In genomic region chr3:37204556-37204955, GRCm38 (mm10) we compare ENCODE assay signal across 9 mouse cellular contexts. TPM values are rescaled to one million over a fixed set of nuclear protein-coding genes. Genes with fewer than 3 reads are reported as not detected.
DNase-seq lines count a peak whose midpoint lies in the region; ATAC-seq and TF ChIP-seq lines count a peak whose summit lies in the region.
"Had no signal": no experiment of that assay in that cellular context is flagged by ENCODE, and none has a peak within 500 bp of the region (broad histone marks: within the 10 kb centered on the region; RNA-seq: fewer than 3 reads in every experiment).

No protein-coding gene starts in this region.

- no peak for ATAC-seq in heart, embryonic 12.5 days (ENCODE audit: insufficient number of reproducible peaks, low FRiP score)

- no peaks in the 10 kb centered on the region for H3K79me2 ChIP-seq in CH12.LX (replicated peaks; ENCODE audit: control insufficient read depth, extremely low read depth, insufficient read depth, poor library complexity, severe bottlenecking)

- H3K4me3 ChIP-seq in gastrocnemius, adult 2 months, result peak overlapping the region; percentile 74
- H3K4me3 ChIP-seq in CH12.LX (replicated peaks in 1 of 3; ENCODE audit: low read depth in 2 of 3, low read length in 2 of 3, poor library complexity in 1 of 3), result peak overlapping the region; percentile 46 to 63 (median 57)
- peak overlapping the region; percentile 74 for H3K4me3 ChIP-seq in heart, embryonic 12.5 days

- WGBS in heart, embryonic 12.5 days, result 25% methylated on average over 6 of the region's 6 CpGs

- TF ChIP-seq EP300 in CH12.LX (IDR thresholded peaks at IDR 0.05; ENCODE audit: low read length), result no peak

- 0 out of 4 replicates have a peak, but pooled peaks cover 0 to 2% of the 10 kb centered on the region in 2 experiments for H3K4me1 ChIP-seq in CH12.LX (ENCODE audit: control insufficient read depth in 1 of 2, insufficient read depth in 2 of 2)
- peaks cover 8% of the 10 kb centered on the region; the same call in 1 of the 2 replicates for H3K4me1 ChIP-seq in heart, embryonic 12.5 days (replicated peaks)

- H3K4me2 ChIP-seq in CH12.LX (ENCODE audit: insufficient read depth, low read depth, poor library complexity, severe bottlenecking), result peak overlapping the region; percentile 90
- peak overlapping the region; percentile 86 for H3K4me2 ChIP-seq in heart, embryonic 12.5 days

- dilution Hi-C loops in CH12.LX (cut with MboI; ENCODE audit: extremely low pct_ligation_motif_present, extremely low pct_unique_long_range_greater_than_20kb, low sequenced_read_pairs), result no loop called here

- TF ChIP-seq CTCF in gastrocnemius, adult 2 months (IDR thresholded peaks at IDR 0.05), result peak; percentile 60
- peak; percentile 60 to 84; a peak in 3 of 4 replicates for TF ChIP-seq CTCF in CH12.LX (conservative IDR thresholded peaks at IDR 0.05 in 1 of 2, IDR thresholded peaks at IDR 0.05 in 1 of 2; ENCODE audit: low read depth in 2 of 2, low read length in 2 of 2)

- DNase-seq in gastrocnemius, adult 2 months, result peak; percentile 27
- no peak for DNase-seq in gastrocnemius, postnatal 10 days
- peak; percentile 64 for DNase-seq in CH12.LX (ENCODE audit: extremely low read depth)
- peak; percentile 71 for DNase-seq in embryo, embryonic 10 days (ENCODE audit: low spot score)
- DNase-seq in kidney, postnatal 10 days, result peak; percentile 61
- peak; percentile 57 for DNase-seq in lung, postnatal 36 days
- peak; percentile 54 for DNase-seq in testis, postnatal 10 days (ENCODE audit: low spot score)

- H3K36me3 ChIP-seq in CH12.LX (replicated peaks in 1 of 2; ENCODE audit: control insufficient read depth in 1 of 2, insufficient read depth in 1 of 2, low read length in 1 of 2), result no peaks in the 10 kb centered on the region
- H3K36me3 ChIP-seq in heart, embryonic 12.5 days, result no peaks in the 10 kb centered on the region

- in situ Hi-C loops in CH12.LX (cut with MboI; ENCODE audit: low pct_ligation_motif_present, low pct_unique_long_range_greater_than_20kb, low sequenced_read_pairs), result loop anchor here (5.0 to 10.0 kb wide), 2 partner anchors 122 to 560 kb away; no protein-coding TSS in a partner anchor

- peak overlapping the region; percentile 75 for H3K27ac ChIP-seq in gastrocnemius, adult 2 months
- H3K27ac ChIP-seq in CH12.LX (ENCODE audit: insufficient read depth, low read depth), result no peak overlapping the region
- H3K27ac ChIP-seq in heart, embryonic 12.5 days (ENCODE audit: poor library complexity, severe bottlenecking), result no peak overlapping the region

- no peaks in the 10 kb centered on the region for H3K27me3 ChIP-seq in CH12.LX (replicated peaks)
- H3K27me3 ChIP-seq in heart, embryonic 12.5 days (replicated peaks), result no peaks in the 10 kb centered on the region

- no peak for TF ChIP-seq POLR2A in CH12.LX (IDR thresholded peaks at IDR 0.05; ENCODE audit: low read depth, low read length)

- intact Hi-C loops in gastrocnemius, adult 2 months (cut with DNase I), result loop anchor here (5.0 to 10.0 kb wide), 3 partner anchors 132 to 360 kb away; partner anchors contain the start of gene Spata5

- peak overlapping the region; percentile 27 for H3K9ac ChIP-seq in CH12.LX (ENCODE audit: insufficient read depth, low read depth)
- H3K9ac ChIP-seq in heart, embryonic 12.5 days, result peak overlapping the region; percentile 79; the same call in 1 of the 2 replicates

- peak; percentile 77 for TF ChIP-seq RAD21 in CH12.LX (IDR thresholded peaks at IDR 0.05; ENCODE audit: low read depth, low read length)

- H3K9me3 ChIP-seq in CH12.LX (replicated peaks; ENCODE audit: low read length), result no peaks in the 10 kb centered on the region
- H3K9me3 ChIP-seq in heart, embryonic 12.5 days (replicated peaks), result no peaks in the 10 kb centered on the region

TF ChIP-seq in CH12.LX, 34 proteins besides CTCF, POLR2A, EP300 and RAD21:
- TF ChIP-seq ZC3H11A (IDR thresholded peaks at IDR 0.05; ENCODE audit: low read depth, low read length) (no peak; the same call in 1 of the 2 replicates), CHD1 (IDR thresholded peaks at IDR 0.05; ENCODE audit: low read depth, low read length) (no peak), ETS1 (conservative IDR thresholded peaks at IDR 0.05; ENCODE audit: low read depth, low read length) (no peak), MAFK (IDR thresholded peaks at IDR 0.05; ENCODE audit: insufficient replicate concordance, low read length) (0 out of 2 replicates have a peak, but pooled peaks have one; percentile 3), TBP (conservative IDR thresholded peaks at IDR 0.05; ENCODE audit: low read depth, low read length) (0 out of 2 replicates have a peak, but pooled peaks have one; percentile 22), SMC3 (IDR thresholded peaks at IDR 0.05; ENCODE audit: low read depth, low read length) (peak; percentile 76), JUN (IDR thresholded peaks at IDR 0.05; ENCODE audit: insufficient read depth, low read depth, low read length) (no peak), USF2 (conservative IDR thresholded peaks at IDR 0.05; ENCODE audit: low read depth, low read length) (no peak), RCOR1 (conservative IDR thresholded peaks at IDR 0.05; ENCODE audit: low read depth, low read length) (no peak), SIN3A (IDR thresholded peaks at IDR 0.05; ENCODE audit: low read length) (peak; percentile 51; the same call in 1 of the 2 replicates), GABPA (IDR thresholded peaks at IDR 0.05; ENCODE audit: insufficient replicate concordance, low read depth, low read length) (no peak), IRF4 (IDR thresholded peaks at IDR 0.05; ENCODE audit: low read depth, low read length) (peak; percentile 37; the same call in 1 of the 2 replicates), ELF1 (IDR thresholded peaks at IDR 0.05; ENCODE audit: low read depth, low read length) (no peak)
TF ChIP-seq in CH12.LX: peak in this region for 5.

RNA-seq across cellular contexts. Expression of gene Il21, which starts 27.9 kb away (rescaled TPM):
- total RNA-seq in gastrocnemius, adult 2 months (2021), result not detected
- total RNA-seq in gastrocnemius, postnatal 10 days (2021), result not detected
- total RNA-seq in CH12.LX (2012; rRNA removed), result not detected in 2 replicates
- total RNA-seq in CH12.LX (2014; rRNA removed), result not detected in 2 replicates
- polyA plus RNA-seq in CH12.LX (2012; ENCODE audit: insufficient read length, low read depth), result not detected in 2 replicates
- not detected in 2 replicates for polyA plus RNA-seq in heart, embryonic 12.5 days (2016; fragmentation: Nextera tagmentation; extraction: Ambion mirVana)
- total RNA-seq: adrenal gland, adult 18-20 months had no signal
